Mouse (Mus musculus) heart, postnatal 25 days (tissue): ENCODE results near the gene Zfp14. TPM values are rescaled to one million over a fixed set of nuclear protein-coding genes. Genes with fewer than 3 reads are reported as not detected.

Experiments
- microRNA-seq: library from miRNA; unstranded; fragments of <30 nt; microRNA quantifications from one replicate; pipeline ENCODE4 v1.2.0, GENCODE M21; 2022
- total RNA-seq, 2 experiments: library from RNA; stranded (reverse); gene quantifications; 2 replicates each; pipeline ENCODE4 v1.2.3; 2021

Gene Zfp14
- total RNA-seq, 2 experiments from 2014 or later: 2.2 to 2.8 TPM

Small RNA genes within 50 kb of the gene (microRNA-seq; reads per million reads assigned to microRNA genes)
- gene Gm23368: not detected

Other genes starting within 250 kb of the Zfp14 start
- 10 to 100 TPM; 12.4 to 12.7 TPM for gene Zfp790, start 235.3 kb downstream of the Zfp14 start, total RNA-seq
- gene Zfp940, start 197.7 kb downstream of the Zfp14 start, total RNA-seq: 1 to 10 TPM in 1 of 2 experiments, under 1 TPM in 1; 0.16 to 1.1 TPM
- 1 to 10 TPM; 3.0 to 3.5 TPM for gene Zfp420, start 191.4 kb downstream of the Zfp14 start, total RNA-seq
- 1 to 10 TPM; 7.0 to 8.7 TPM for gene Zfp27, start 144.8 kb downstream of the Zfp14 start, total RNA-seq
- gene Zfp383, start 143.2 kb downstream of the Zfp14 start, total RNA-seq: 1 to 10 TPM; 6.2 to 8.2 TPM
- gene Zfp74, start 97.3 kb downstream of the Zfp14 start, total RNA-seq: 1 to 10 TPM; 6.6 to 7.8 TPM
- 10 to 100 TPM; 24.5 to 28.1 TPM for gene Zfp568, start 67.4 kb downstream of the Zfp14 start, total RNA-seq
- gene Zfp82, start 21.5 kb upstream of the Zfp14 start, total RNA-seq: 1 to 10 TPM; 1.9 to 2.0 TPM
- gene Gm26920, start 39.0 kb upstream of the Zfp14 start, total RNA-seq: not detected
- 1 to 10 TPM; 2.2 TPM for gene Zfp566, start 39.1 kb upstream of the Zfp14 start, total RNA-seq
- gene Zfp260, start 43.4 kb upstream of the Zfp14 start, total RNA-seq: 10 to 100 TPM; 30.7 to 37.3 TPM
- gene Zfp382, start 70.6 kb upstream of the Zfp14 start, total RNA-seq: 1 to 10 TPM; 2.7 to 2.9 TPM
- gene Zfp146, start 118.4 kb upstream of the Zfp14 start, total RNA-seq: 10 to 100 TPM; 27.7 to 31.0 TPM
- 1,000 to 10,000 TPM; 2,700 to 2,749 TPM for gene Cox7a1, start 132.8 kb upstream of the Zfp14 start, total RNA-seq
- gene Capns1, start 147.4 kb upstream of the Zfp14 start, total RNA-seq: 100 to 1,000 TPM; 270 to 283 TPM
- gene Polr2i, start 180.6 kb upstream of the Zfp14 start, total RNA-seq: 10 to 100 TPM; 54.6 to 56.6 TPM
- gene Tbcb, start 180.9 kb upstream of the Zfp14 start, total RNA-seq: 10 to 100 TPM; 54.1 to 56.7 TPM
- gene Ovol3, start 184.3 kb upstream of the Zfp14 start, total RNA-seq: not detected
- gene Thap8, start 228.7 kb upstream of the Zfp14 start, total RNA-seq: not detected
- 1 to 10 TPM; 1.1 to 1.8 TPM for gene Wdr62, start 229.0 kb upstream of the Zfp14 start, total RNA-seq
- 1 to 10 TPM; 7.0 to 7.7 TPM for gene Clip3, start 240.3 kb upstream of the Zfp14 start, total RNA-seq